Mouse (Mus musculus) thymus, postnatal 0 days (tissue): ENCODE measurements around the gene Lingo4. TPM values are rescaled to one million over a fixed set of nuclear protein-coding genes. Genes with fewer than 3 reads are reported as not detected.

Experiments used
- DNase-seq: peaks from one replicate; pipeline ENCODE4 v3.0.0-alpha.2; 2015; ENCODE audit warnings: low spot score
- polyA plus RNA-seq: library from polyadenylated mRNA; unstranded; fragments of >200 nt; fragmentation: Nextera tagmentation; extraction: Ambion mirVana; gene quantifications from 2 replicates; pipeline ENCODE4 v1.2.1, GENCODE M21; 2015

Gene Lingo4
- polyA plus RNA-seq, 1 experiment from 2014 or later: 14.0 TPM

GRCm38 (mm10) chr3:94449377-94449776, 51.1 kb downstream of the Lingo4 start:
- no peak for DNase-seq

Other genes with a start within 250 kb of the Lingo4 start
- gene Gm10696, start 220.3 kb upstream of the Lingo4 start, polyA plus RNA-seq: 0.08 TPM in 1 of 2 replicates, not detected in the other
- gene Gm5286, start 201.8 kb upstream of the Lingo4 start, polyA plus RNA-seq: 0.08 TPM in 1 of 2 replicates, not detected in the other
- gene Gm4778, start 134.5 kb upstream of the Lingo4 start, polyA plus RNA-seq: not detected in 2 replicates
- 8.3 and 8.8 TPM in 2 replicates for gene Them4, start 88.4 kb upstream of the Lingo4 start, polyA plus RNA-seq
- 0.27 and 0.47 TPM in 2 replicates for gene Them5, start 56.4 kb upstream of the Lingo4 start, polyA plus RNA-seq
- 1.8 and 3.6 TPM in 2 replicates for gene C2cd4d, start 36.1 kb upstream of the Lingo4 start, polyA plus RNA-seq
- 170 and 185 TPM in 2 replicates for gene Rorc, start 25.7 kb upstream of the Lingo4 start, polyA plus RNA-seq
- gene Tdrkh, start 14.8 kb downstream of the Lingo4 start, polyA plus RNA-seq: 34.3 and 39.1 TPM in 2 replicates
- gene Mrpl9, start 44.8 kb downstream of the Lingo4 start, polyA plus RNA-seq: 63.5 and 73.6 TPM in 2 replicates
- gene Oaz3, start 45.4 kb downstream of the Lingo4 start, polyA plus RNA-seq: 0.37 and 0.95 TPM in 2 replicates
- 0.39 and 0.74 TPM in 2 replicates for gene Celf3, start 79.8 kb downstream of the Lingo4 start, polyA plus RNA-seq
- 6.2 and 6.6 TPM in 2 replicates for gene Riiad1, start 81.8 kb downstream of the Lingo4 start, polyA plus RNA-seq
- gene Snx27, start 184.2 kb downstream of the Lingo4 start, polyA plus RNA-seq: 33.5 and 39.3 TPM in 2 replicates
- gene Gm10972, start 244.6 kb downstream of the Lingo4 start, polyA plus RNA-seq: not detected in 2 replicates